Mouse (Mus musculus): ENCODE data around the gene Lum. TPM values are rescaled to one million over a fixed set of nuclear protein-coding genes. Genes with fewer than 3 reads are reported as not detected.

The Lum gene
- polyA plus RNA-seq (2015; fragmentation: Nextera tagmentation; extraction: Ambion mirVana) = 120 and 132 TPM in 2 replicates

DNA sequence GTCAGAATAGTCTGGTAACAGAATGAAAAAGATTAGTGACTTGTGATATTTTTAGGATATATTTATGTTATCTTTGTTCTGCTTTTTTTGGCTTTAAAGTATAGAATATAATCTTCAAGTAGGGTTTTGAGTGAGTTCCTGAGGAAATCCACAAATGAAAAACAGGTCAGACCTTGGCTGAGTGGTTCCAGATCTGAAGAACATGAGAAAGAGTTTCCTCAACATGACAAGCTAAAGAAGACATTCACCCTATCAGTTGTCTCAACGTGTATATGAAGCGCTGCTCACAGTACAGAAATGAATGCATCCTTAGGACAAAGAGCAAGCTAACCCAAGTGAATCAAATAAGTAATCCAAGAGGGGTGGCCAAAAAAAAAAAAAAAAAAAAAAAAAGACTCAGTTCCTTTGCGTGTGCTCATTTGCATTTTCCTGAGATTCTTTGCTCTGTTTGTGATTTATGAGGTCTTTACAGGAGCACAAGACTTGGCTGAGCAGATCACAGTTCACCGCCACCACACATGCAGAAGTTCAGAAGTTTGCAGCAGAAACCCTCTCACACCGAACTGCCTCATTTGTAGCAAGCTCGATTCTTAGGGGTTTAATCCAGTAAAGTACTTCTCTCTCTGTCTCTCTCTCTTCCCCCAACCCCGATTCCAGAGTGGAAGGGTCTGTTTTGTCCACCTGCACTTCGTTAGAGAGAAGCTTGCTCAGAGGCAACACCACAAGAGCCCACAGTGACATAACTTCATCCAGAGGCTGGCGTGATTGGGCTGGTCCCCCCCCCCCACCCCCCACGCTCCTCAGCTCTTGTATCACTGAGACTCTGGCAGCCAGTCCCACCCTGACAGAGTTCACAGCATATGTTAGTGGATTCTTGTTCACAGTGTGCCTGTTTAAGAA is at the start of gene Lum:
Gene Lum, plus strand, starts transcription at position 172 of the 900 bp plus-strand sequence.

DNA sequence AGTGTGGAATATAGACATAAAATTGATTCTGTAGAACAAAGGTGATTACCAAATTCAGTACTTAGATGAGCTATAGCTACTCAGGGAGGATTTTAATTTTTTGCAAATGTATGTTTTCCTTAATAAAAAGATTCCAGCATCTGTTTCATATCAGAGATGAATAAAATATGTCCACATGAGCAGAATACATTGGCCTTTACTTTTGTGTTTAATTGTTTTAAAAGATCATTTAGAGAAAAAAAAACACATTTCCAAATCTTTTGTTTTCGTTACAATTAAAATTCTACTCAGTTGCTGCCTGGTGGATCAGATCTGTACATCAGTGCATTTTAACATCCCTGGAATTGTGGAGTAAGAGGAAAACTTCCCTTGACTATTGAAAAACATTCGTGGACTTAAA is 41.7 kb downstream of the Lum start, which contains the start of gene Kera:
Gene Kera, plus strand, starts transcription at position 301 of the 400 bp plus-strand sequence.

Other genes with a start within 250 kb of the Lum start
- 588 and 748 TPM in 2 replicates for gene Dcn, start 85.5 kb upstream of the Lum start, polyA plus RNA-seq (2015; fragmentation: Nextera tagmentation; extraction: Ambion mirVana)
- gene Kera, start 41.8 kb downstream of the Lum start, polyA plus RNA-seq (2015; fragmentation: Nextera tagmentation; extraction: Ambion mirVana) = 2.1 and 4.6 TPM in 2 replicates
- 0.27 and 0.96 TPM in 2 replicates for gene Epyc, start 78.9 kb downstream of the Lum start, polyA plus RNA-seq (2015; fragmentation: Nextera tagmentation; extraction: Ambion mirVana)
- not detected in 2 replicates for gene Ccer1, start 127.9 kb downstream of the Lum start, polyA plus RNA-seq (2015; fragmentation: Nextera tagmentation; extraction: Ambion mirVana)
- not detected in 2 replicates for gene C030005K15Rik, start 161.6 kb downstream of the Lum start, polyA plus RNA-seq (2015; fragmentation: Nextera tagmentation; extraction: Ambion mirVana)